Mouse (Mus musculus): ENCODE results near the gene Olfr937.

The Olfr937 gene

GRCm38 (mm10) chr9:39064851-39065250 is at the start of gene Olfr937:
Gene Olfr937 (minus strand): TSS chr9:39064951.
- CTCF ChIA-PET: no interaction called here

- CTCF ChIA-PET: no interaction called here
These were observed 14.0 kb upstream of the Olfr937 start, which contains the start of gene Olfr938 for GRCm38 (mm10) chr9:39078787-39079186. Gene Olfr938 (minus strand): TSS chr9:39078887.

GRCm38 (mm10) chr9:39023277-39023676 is 41.5 kb downstream of the Olfr937 start, which contains the start of gene Olfr146:
Gene Olfr146 (minus strand): TSS chr9:39023377.
- CTCF ChIA-PET: no interaction called here
